In genomic region chr1:169927753-169928369, GRCm38 (mm10) we compare ENCODE assay signal across 13 mouse cellular contexts. TPM values are rescaled to one million over a fixed set of nuclear protein-coding genes. Genes with fewer than 3 reads are reported as not detected.
A peak's percentile ranks its signal among the peaks of the same experiment; 100 is the strongest.
DNase-seq lines count a peak whose midpoint lies in the region; ATAC-seq and TF ChIP-seq lines count a peak whose summit lies in the region.
"Had no signal": no experiment of that assay in that cellular context is flagged by ENCODE, and none has a peak within 500 bp of the region (broad histone marks: within the 10 kb centered on the region; RNA-seq: fewer than 3 reads in every experiment).

No protein-coding gene starts in this region.

- no peaks in the 10 kb centered on the region for H3K9me3 ChIP-seq in forebrain, embryonic 15.5 days
- no peaks in the 10 kb centered on the region for H3K9me3 ChIP-seq in midbrain, embryonic 14.5 days (ENCODE audit: control insufficient read depth, low read length)
- H3K9me3 ChIP-seq: heart, embryonic 10.5 days; limb, embryonic 15.5 days had no signal

- 37% methylated on average over 8 of the region's 8 CpGs for WGBS in cerebellum, adult 2 months
- WGBS in forebrain, embryonic 15.5 days: 19% methylated on average over 8 of the region's 8 CpGs
- 24% methylated on average over 8 of the region's 8 CpGs for WGBS in midbrain, embryonic 14.5 days

- H3K4me1 ChIP-seq in cerebellum, adult 2 months (ENCODE audit: control insufficient read depth, insufficient read depth, low read length): no peaks in the 10 kb centered on the region
- H3K4me1 ChIP-seq in forebrain, embryonic 15.5 days: peaks cover 13% of the 10 kb centered on the region
- 0 out of 2 replicates have a peak, but pooled peaks cover 2% of the 10 kb centered on the region for H3K4me1 ChIP-seq in midbrain, embryonic 14.5 days (ENCODE audit: control insufficient read depth, insufficient read depth, low read length)

- no peaks in the 10 kb centered on the region for H3K36me3 ChIP-seq in forebrain, embryonic 15.5 days
- no peaks in the 10 kb centered on the region for H3K36me3 ChIP-seq in midbrain, embryonic 14.5 days (ENCODE audit: control insufficient read depth, insufficient read depth, low read length)
- H3K36me3 ChIP-seq: heart, embryonic 10.5 days; limb, embryonic 15.5 days had no signal

- no peak for DNase-seq in cerebellum, adult 2 months
- peak; percentile 77 for DNase-seq in brain, embryonic 14.5 days (ENCODE audit: low read depth)
- DNase-seq in midbrain, embryonic 14.5 days: peak; percentile 44
- no peak for DNase-seq in left cerebral cortex, postnatal 25 days (ENCODE audit: low spot score in 2 of 2)
- DNase-seq in urinary bladder, postnatal 4 days (ENCODE audit: low spot score in 2 of 2): no peak
- no peak for DNase-seq in ovary, adult 18-20 months (ENCODE audit: low spot score)
- DNase-seq: cerebellum, postnatal 36 days had no signal

- intact Hi-C loops in left cerebral cortex, postnatal 25 days (cut with DNase I): no loop called here

- no peak overlapping the region for H3K9ac ChIP-seq in forebrain, embryonic 15.5 days (replicated peaks)
- no peak overlapping the region for H3K9ac ChIP-seq in midbrain, embryonic 14.5 days (replicated peaks; ENCODE audit: low read length)
- H3K9ac ChIP-seq: limb, embryonic 15.5 days had no signal

- TF ChIP-seq CTCF in cerebellum, adult 2 months (IDR thresholded peaks at IDR 0.05; ENCODE audit: borderline replicate concordance, insufficient read depth, low read depth, low read length): no peak
- no peak for TF ChIP-seq CTCF in brain, embryonic 14.5 days (IDR thresholded peaks at IDR 0.05; ENCODE audit: borderline replicate concordance, extremely low read depth, insufficient read depth, insufficient read length)

- H3K4me2 ChIP-seq in forebrain, embryonic 15.5 days (replicated peaks): peak overlapping the region; percentile 29; the same call in 1 of the 2 replicates
- H3K4me2 ChIP-seq in midbrain, embryonic 14.5 days (ENCODE audit: low read length): peak overlapping the region; percentile 17; the same call in 1 of the 2 replicates

- no peak overlapping the region for H3K4me3 ChIP-seq in cerebellum, adult 2 months (replicated peaks; ENCODE audit: insufficient read depth, low read depth, low read length)
- H3K4me3 ChIP-seq in forebrain, embryonic 15.5 days: no peak overlapping the region
- H3K4me3 ChIP-seq in midbrain, embryonic 14.5 days (replicated peaks; ENCODE audit: low read depth, low read length): no peak overlapping the region
- H3K4me3 ChIP-seq: limb, embryonic 15.5 days had no signal

- H3K27me3 ChIP-seq in cerebellum, adult 2 months (ENCODE audit: control insufficient read depth, insufficient read depth, low read length): no peaks in the 10 kb centered on the region; the same call in 1 of the 2 replicates
- no peaks in the 10 kb centered on the region for H3K27me3 ChIP-seq in forebrain, embryonic 15.5 days
- no peaks in the 10 kb centered on the region for H3K27me3 ChIP-seq in midbrain, embryonic 14.5 days (ENCODE audit: control insufficient read depth, insufficient read depth, low read length)
- H3K27me3 ChIP-seq: limb, embryonic 15.5 days had no signal

- no peak for TF ChIP-seq POLR2A in cerebellum, adult 2 months (IDR thresholded peaks at IDR 0.05; ENCODE audit: borderline replicate concordance, insufficient read depth, low read length)
- TF ChIP-seq POLR2A in brain, embryonic 14.5 days (IDR thresholded peaks at IDR 0.05; ENCODE audit: borderline replicate concordance, extremely low read depth, insufficient read depth, insufficient read length, poor library complexity, severe bottlenecking): no peak

- H3K27ac ChIP-seq in cerebellum, adult 2 months (ENCODE audit: insufficient read depth, low read length): peak overlapping the region; percentile 6; the same call in 1 of the 2 replicates
- H3K27ac ChIP-seq in forebrain, embryonic 15.5 days (replicated peaks): peak overlapping the region; percentile 29
- peak overlapping the region; percentile 28; the same call in 1 of the 2 replicates for H3K27ac ChIP-seq in midbrain, embryonic 14.5 days (replicated peaks; ENCODE audit: low read depth, low read length)
- H3K27ac ChIP-seq: heart, embryonic 10.5 days; limb, embryonic 15.5 days had no signal

- ATAC-seq in cerebellum, adult (ENCODE audit: insufficient number of reproducible peaks, low FRiP score, low TSS enrichment): no peak
- 0 out of 2 replicates have a peak, but pooled peaks have one; percentile 20 for ATAC-seq in forebrain, embryonic 15.5 days (replicated peaks)
- ATAC-seq in midbrain, embryonic 14.5 days (ENCODE audit: low FRiP score, low TSS enrichment): peak; percentile 59

RNA-seq across cellular contexts. Expression of gene Ccdc190, which starts 0.6 kb away (rescaled TPM):
- polyA plus RNA-seq in cerebellum, adult 2 months (2012; rRNA removed): 37.7 and 41.1 TPM in 2 replicates
- 6.3 and 8.5 TPM in 2 replicates for polyA plus RNA-seq in brain, embryonic 14.5 days (2012; rRNA removed)
- polyA plus RNA-seq in forebrain, embryonic 15.5 days (2015; fragmentation: Nextera tagmentation; extraction: Ambion mirVana): 1.1 and 1.9 TPM in 2 replicates
- polyA plus RNA-seq in midbrain, embryonic 14.5 days (2014; fragmentation: Nextera tagmentation; extraction: Ambion mirVana): 3.4 and 4.7 TPM in 2 replicates
- total RNA-seq in left cerebral cortex, postnatal 25 days (2021): 10 to 100 TPM; 16.5 to 19.4 TPM
- total RNA-seq: gastrocnemius, adult 18-20 months; heart, postnatal 36 days had no signal
- polyA plus RNA-seq: heart, embryonic 10.5 days had no signal

RNA-seq across cellular contexts. Expression of gene Hsd17b7, which starts 41.2 kb away (rescaled TPM):
- polyA plus RNA-seq in cerebellum, adult 2 months (2012; rRNA removed): 14.4 and 15.8 TPM in 2 replicates
- 14.6 and 14.9 TPM in 2 replicates for polyA plus RNA-seq in brain, embryonic 14.5 days (2012; rRNA removed)
- polyA plus RNA-seq in forebrain, embryonic 15.5 days (2015; fragmentation: Nextera tagmentation; extraction: Ambion mirVana): 15.2 and 17.6 TPM in 2 replicates
- polyA plus RNA-seq in midbrain, embryonic 14.5 days (2014; fragmentation: Nextera tagmentation; extraction: Ambion mirVana): 21.6 and 22.4 TPM in 2 replicates
- total RNA-seq in left cerebral cortex, postnatal 25 days (2021): 10 to 100 TPM; 15.7 to 19.4 TPM

Comparison
In these comparisons a context has a peak if more than half of its experiments do, and no peak if none do; other contexts are left out.
1. DNase-seq: peak in brain, embryonic 14.5 days (single experiment) and midbrain, embryonic 14.5 days (single experiment); none in cerebellum, adult 2 months (0 of 2), left cerebral cortex, postnatal 25 days (0 of 2), urinary bladder, postnatal 4 days (0 of 2) and ovary, adult 18-20 months (single experiment).
2. Peak in every context shown above with its lines, with median percentiles within 50 percentile points of each other: H3K27ac ChIP-seq.